Mouse (Mus musculus) C2C12 (cell line): ENCODE data around the gene Rufy2. TPM values are rescaled to one million over a fixed set of nuclear protein-coding genes. Genes with fewer than 3 reads are reported as not detected.

ENCODE experiments used
- H3K27me3 ChIP-seq: one replicate; pipeline ENCODE4 v1.6.1; 2011; ENCODE audit not compliant: control insufficient read depth, insufficient read depth, insufficient read length
- H3K36me3 ChIP-seq: one replicate; pipeline ENCODE4 v1.6.1; 2011; ENCODE audit not compliant: control insufficient read depth, insufficient read depth
- H3K4me3 ChIP-seq: one replicate; pipeline ENCODE4 v1.5.1; 2011; ENCODE audit warnings: mild to moderate bottlenecking, control low read depth; ENCODE audit not compliant: poor library complexity, insufficient read depth, severe bottlenecking
- H3K79me2 ChIP-seq: one replicate; pipeline ENCODE4 v1.6.1; 2011; ENCODE audit not compliant: control insufficient read depth, insufficient read depth
- H3K79me3 ChIP-seq: one replicate; pipeline ENCODE4 v1.6.1; 2011; ENCODE audit warnings: low read depth, control low read depth
- H3ac ChIP-seq: one replicate; pipeline ENCODE3; 2011; ENCODE audit warnings: low read depth; ENCODE audit not compliant: control insufficient read depth, insufficient read length
- CEBPB ChIP-seq: IDR thresholded peaks from one replicate; pipeline ENCODE4 v1.6.1; 2011; ENCODE audit warnings: low read depth, mild to moderate bottlenecking, control low read depth, moderate library complexity
- CTCF ChIP-seq: IDR thresholded peaks from one replicate; pipeline ENCODE4 v1.5.1; 2011; ENCODE audit not compliant: control insufficient read depth, insufficient read depth, insufficient read length
- FOSL1 ChIP-seq: IDR thresholded peaks from one replicate; pipeline ENCODE4 v1.8.0; 2011; ENCODE audit warnings: mild to moderate bottlenecking, low read length; ENCODE audit not compliant: poor library complexity, insufficient read depth, severe bottlenecking
- MAX ChIP-seq: IDR thresholded peaks from one replicate; pipeline ENCODE4 v1.6.1; 2011; ENCODE audit warnings: mild to moderate bottlenecking, control low read depth
- MYOD1 ChIP-seq: IDR thresholded peaks from one replicate; pipeline ENCODE4 v1.6.1; 2011; ENCODE audit warnings: low read depth; ENCODE audit not compliant: control insufficient read depth, insufficient read length
- MYOG ChIP-seq: IDR thresholded peaks from one replicate; pipeline ENCODE4 v1.6.1; 2011; ENCODE audit not compliant: control insufficient read depth, insufficient read length; ENCODE audit errors: extremely low read depth
- USF1 ChIP-seq: IDR thresholded peaks from one replicate; pipeline ENCODE4 v1.6.1; 2011; ENCODE audit warnings: low read depth, mild to moderate bottlenecking, control low read depth, moderate library complexity
- polyA plus RNA-seq: library from polyadenylated mRNA; unstranded; fragments of >200 nt; fragmentation: generic; extraction: Trizol; gene quantifications from one replicate; pipeline ENCODE4 v1.2.1, GENCODE M21; 2012; ENCODE audit warnings: missing spikeins

Gene Rufy2
- polyA plus RNA-seq, 1 experiment = 2.4 TPM

DNA sequence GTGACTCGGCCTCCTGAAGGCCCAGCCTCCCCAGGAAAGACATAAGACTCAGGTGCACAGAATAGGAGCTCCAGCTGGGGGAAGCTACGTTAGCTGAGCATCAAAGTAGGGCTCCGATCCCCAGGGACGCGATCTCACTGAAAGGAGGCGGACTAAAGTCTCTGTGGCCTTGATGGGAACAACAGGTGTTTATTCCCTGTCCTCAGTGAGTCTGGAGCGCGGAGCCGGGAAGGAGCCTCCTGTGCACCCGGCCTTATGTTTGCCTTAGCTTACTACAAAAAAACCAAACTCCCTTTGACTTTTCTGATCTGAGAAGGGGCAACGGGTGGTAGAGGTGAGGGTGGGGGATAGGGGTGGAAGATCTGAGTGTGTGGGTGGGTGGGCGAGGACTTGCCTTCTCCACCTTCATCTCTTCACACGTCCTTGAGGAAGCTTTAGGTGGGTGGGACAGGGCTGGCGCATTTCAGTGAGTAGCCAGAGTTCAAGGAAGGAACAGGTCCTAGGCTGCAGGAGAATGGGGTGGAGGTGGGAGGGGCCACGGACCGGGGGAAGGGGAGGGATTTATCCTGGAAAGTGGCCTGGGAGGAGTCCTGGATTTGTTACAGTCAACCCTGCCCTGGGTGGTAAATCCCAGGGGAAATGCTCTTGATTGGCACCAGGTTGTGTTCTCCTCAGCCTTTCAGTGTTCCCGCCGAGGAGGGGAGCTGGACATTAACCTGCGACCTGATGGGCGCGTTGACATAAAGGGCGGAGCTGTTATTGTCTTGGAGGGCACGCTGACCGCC lies 77.1 kb downstream of the Rufy2 start:
- no peak for TF ChIP-seq USF1
- TF ChIP-seq MYOG = no peak
- no peak for TF ChIP-seq FOSL1
- TF ChIP-seq CTCF = no peak
- Histone ChIP-seq H3K36me3 (no peaks in the 10 kb centered on the region), H3K79me3 (no peaks in the 10 kb centered on the region), H3K79me2 (no peaks in the 10 kb centered on the region), H3ac (no peak overlapping the region), H3K27me3 (peaks cover 27% of the 10 kb centered on the region), H3K4me3 (no peak overlapping the region)

DNA sequence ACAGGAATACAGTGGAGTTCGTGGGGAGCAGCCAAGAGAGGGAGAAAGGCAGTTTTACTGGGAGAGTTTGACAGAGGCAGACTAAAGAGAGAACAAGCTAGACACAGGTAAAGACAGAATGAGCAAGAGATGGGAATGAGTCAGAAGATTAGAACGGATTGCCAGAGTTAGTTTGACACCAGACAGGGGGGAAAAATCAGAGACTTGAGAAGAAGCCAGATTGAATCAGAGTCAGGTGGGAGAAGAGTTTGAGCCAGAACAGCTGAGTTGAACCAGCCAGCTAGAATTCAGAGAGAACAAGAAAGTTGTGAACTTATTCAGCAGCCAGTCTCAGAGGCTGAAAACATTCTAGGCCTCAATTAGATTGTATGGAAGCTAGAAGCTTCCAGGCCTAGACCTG lies 79.8 kb downstream of the Rufy2 start, which contains the start of gene Pbld1:
TSS of gene Pbld1 (plus strand) at position 301 of the 400 bp plus-strand sequence.
- Histone ChIP-seq H3K79me2 (no peaks in the 10 kb centered on the region), H3K27me3 (peaks cover 46% of the 10 kb centered on the region), H3K36me3 (no peaks in the 10 kb centered on the region), H3ac (no peak within 1 kb of the TSS), H3K4me3 (no peak within 1 kb of the TSS), H3K79me3 (no peaks in the 10 kb centered on the region)
- TF ChIP-seq MYOD1 (no peak), USF1 (no peak), CTCF (no peak), MAX (no peak)

DNA sequence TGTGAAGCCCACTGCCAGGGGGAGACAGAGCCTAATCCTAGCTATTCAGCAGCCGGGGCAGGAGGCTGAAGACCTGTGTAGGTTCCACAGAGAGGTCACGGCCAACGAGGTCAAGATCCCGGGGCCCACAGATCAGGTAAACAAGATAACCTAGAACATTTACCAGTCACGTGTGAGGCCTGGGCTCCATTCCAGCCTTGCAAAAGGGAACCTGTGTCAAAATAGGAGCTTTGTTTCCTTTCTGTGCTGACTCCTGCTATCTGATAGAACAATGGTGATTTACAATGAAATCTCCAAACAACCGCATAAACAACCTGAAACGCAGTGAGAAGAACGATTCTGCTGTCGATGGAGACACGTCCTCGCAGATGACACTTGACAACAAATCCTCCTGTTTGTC lies 80.4 kb downstream of the Rufy2 start:
- no peaks in the 10 kb centered on the region for H3K79me3 ChIP-seq
- TF ChIP-seq CTCF (no peak), MAX (no peak), MYOG (no peak), MYOD1 (no peak), USF1 (no peak), FOSL1 (no peak), CEBPB (no peak)
- peaks cover 46% of the 10 kb centered on the region for H3K27me3 ChIP-seq
- H3ac ChIP-seq = no peak overlapping the region
- H3K4me3 ChIP-seq = no peak overlapping the region
- H3K36me3 ChIP-seq = no peaks in the 10 kb centered on the region
- H3K79me2 ChIP-seq = no peaks in the 10 kb centered on the region

DNA sequence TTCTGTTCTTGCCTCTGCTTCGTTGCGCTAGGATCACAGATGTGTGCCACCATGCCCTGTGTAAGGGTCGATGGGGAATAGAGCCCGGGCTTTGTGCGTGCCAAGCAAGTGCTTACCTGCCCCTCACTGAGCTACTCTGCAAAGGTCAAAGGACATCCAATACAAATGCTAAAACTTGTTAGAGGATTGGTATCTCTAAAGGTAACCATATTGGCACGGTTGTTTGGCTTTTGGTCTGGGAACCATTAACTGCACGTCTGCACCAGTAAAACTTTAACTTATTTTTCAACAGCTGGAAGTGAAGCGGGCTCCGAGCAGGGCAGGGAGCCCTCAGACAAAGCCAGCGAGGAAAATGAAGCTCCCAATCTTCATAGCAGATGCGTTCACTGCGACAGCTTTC lies 81.2 kb downstream of the Rufy2 start:
- TF ChIP-seq MYOG (no peak), CTCF (no peak), MAX (no peak), USF1 (no peak), FOSL1 (no peak), MYOD1 (no peak), CEBPB (no peak)
- no peaks in the 10 kb centered on the region for H3K36me3 ChIP-seq
- H3K79me3 ChIP-seq = no peaks in the 10 kb centered on the region
- peaks cover 46% of the 10 kb centered on the region for H3K27me3 ChIP-seq
- no peak overlapping the region for H3ac ChIP-seq
- no peaks in the 10 kb centered on the region for H3K79me2 ChIP-seq
- H3K4me3 ChIP-seq = no peak overlapping the region

DNA sequence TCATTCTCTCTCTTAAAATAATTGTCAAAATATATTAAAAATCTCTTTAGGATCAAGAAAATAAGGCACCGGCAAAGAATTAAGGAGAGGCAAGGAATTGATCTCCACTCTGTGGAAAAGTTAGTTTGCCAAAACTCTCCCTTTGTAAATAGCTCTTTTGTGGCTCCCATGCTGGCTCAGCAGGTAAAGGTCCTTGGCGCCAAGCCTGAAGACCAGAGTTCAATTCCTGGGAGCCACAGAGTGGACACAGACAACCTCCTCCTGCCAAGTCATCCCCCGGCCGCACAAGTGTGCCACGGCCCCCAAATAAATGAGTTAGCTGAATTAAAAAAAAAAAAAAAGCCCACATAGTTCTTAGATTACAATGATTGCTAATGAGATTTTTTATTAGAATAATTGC lies 82.7 kb downstream of the Rufy2 start:
- no peak overlapping the region for H3K4me3 ChIP-seq
- H3K27me3 ChIP-seq = peaks cover 38% of the 10 kb centered on the region
- TF ChIP-seq MYOG (no peak), USF1 (no peak), MYOD1 (no peak), CTCF (no peak)
- H3K79me2 ChIP-seq = no peaks in the 10 kb centered on the region
- no peaks in the 10 kb centered on the region for H3K36me3 ChIP-seq
- no peaks in the 10 kb centered on the region for H3K79me3 ChIP-seq
- H3ac ChIP-seq = no peak overlapping the region

DNA sequence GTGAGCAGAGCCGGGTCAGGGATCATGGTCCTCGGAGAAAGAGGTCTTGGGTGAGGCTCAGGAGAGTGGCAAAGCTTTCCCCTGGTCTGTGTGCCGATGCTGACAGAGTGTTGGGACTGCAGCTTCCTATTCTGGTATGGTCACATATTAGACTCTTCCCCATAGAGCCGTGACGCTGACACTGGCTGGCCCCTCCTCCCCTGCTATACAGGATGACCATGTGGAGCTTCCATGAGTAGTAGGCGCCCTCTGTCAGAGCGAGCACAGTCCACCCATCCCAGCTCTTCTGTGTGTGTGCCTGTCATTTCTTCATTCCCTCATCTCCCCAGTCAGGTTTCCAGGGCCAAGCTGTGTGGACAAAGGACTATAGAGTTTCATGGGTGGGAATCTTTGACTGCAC lies 83.3 kb downstream of the Rufy2 start:
- Histone ChIP-seq H3K27me3 (peaks cover 38% of the 10 kb centered on the region), H3K4me3 (no peak overlapping the region), H3K79me3 (no peaks in the 10 kb centered on the region), H3ac (no peak overlapping the region), H3K36me3 (no peaks in the 10 kb centered on the region), H3K79me2 (no peaks in the 10 kb centered on the region)
- no peak for TF ChIP-seq CTCF
- TF ChIP-seq USF1 = no peak
- no peak for TF ChIP-seq MAX
- TF ChIP-seq MYOG = no peak
- TF ChIP-seq FOSL1 = no peak
- no peak for TF ChIP-seq CEBPB
- no peak for TF ChIP-seq MYOD1
